Mouse (Mus musculus) CD4-positive, CD25-positive, alpha-beta regulatory T cell, adult 2 months (primary cell): Measurements from ENCODE around the gene Ece1.
"Not testable (repeated sequence)": the region's sequence is repeated elsewhere in the genome, so short reads cannot be mapped to it uniquely, and the experiment has no call there.

Experiments
- DNase-seq: peaks from one replicate; pipeline ENCODE4 v3.0.0-alpha.2; 2012; ENCODE audit warnings: low read depth, low spot score

Ece1 gene

DNA sequence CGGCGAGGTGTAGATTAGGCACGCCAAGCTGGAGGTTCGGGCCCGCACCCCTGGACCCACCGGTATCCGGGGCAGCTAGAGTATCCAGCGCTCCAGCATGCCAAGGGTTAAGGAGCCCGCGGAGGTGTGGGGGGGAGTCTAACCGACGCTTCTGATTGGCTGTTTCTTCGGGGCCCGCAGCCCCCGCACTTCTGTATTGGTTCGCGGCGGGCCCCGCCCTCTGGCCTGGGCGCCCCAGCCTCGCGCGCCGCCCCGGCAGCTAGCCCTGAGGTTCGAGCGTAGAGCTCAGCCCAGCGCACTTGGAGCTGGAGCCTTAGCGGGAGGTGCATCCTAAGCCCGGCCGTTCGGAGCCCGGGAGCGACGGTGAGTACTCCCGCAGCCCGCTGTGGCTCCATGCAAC is at the start of gene Ece1:
Gene Ece1, plus strand, starts transcription at position 219 of the 400 bp plus-strand sequence.
- peak; percentile 93 for DNase-seq

DNA sequence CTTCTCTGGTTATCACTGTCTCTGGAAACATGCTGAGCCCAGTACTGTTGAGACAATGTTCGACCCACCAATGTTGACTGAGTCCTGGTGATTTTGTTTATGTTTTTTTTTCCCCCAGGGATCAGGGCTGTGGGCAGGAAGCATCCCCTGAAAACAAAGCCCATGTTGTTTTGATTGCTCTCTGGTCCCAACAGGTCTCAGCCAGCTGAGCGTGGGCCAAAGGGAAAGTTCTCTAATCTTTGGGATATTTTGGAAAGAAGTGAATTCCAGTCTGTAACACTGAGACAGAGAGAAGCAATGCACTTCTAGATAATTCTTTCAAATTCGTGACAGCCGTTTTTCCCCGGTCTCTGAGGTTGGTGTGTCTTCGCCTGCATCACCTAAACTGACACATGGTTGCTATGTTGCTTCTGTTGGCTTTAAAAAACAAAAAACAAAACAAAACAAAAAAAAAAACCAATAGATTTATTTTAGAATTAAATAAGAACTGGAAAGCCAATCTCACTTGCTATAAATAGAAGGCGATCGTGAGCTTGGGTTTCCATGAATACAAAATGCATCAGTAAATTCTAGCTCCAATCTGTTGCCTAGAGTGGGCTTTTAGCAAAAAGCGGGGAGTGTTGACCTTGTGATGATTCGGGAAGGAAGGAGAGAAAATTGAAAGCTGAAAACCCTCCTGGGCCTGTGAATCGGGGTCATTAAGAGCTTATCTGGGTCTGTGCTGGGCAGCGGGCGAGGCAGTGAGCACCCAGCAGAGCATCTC is 48.9 kb upstream of the Ece1 start:
- DNase-seq: no peak

DNA sequence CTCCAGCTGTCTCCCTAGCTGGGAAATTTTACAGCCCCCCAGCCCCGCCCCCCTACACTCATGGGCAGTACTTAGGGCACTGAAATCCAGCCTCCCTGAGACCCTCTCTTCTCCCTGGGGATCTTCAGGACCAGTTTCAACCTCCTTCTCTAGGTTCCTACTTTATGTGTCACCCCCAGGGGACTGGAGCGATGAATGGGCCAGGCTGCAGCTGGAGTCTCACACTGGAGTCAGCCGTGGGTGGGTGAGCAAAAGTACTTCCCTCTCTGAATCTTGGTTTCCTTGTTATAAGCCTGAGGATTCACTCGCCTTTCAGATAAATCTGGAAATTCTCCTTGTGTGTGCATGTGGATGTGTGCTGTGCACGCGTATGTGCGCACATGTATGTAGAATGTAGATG is 47.9 kb upstream of the Ece1 start:
- no peak for DNase-seq

DNA sequence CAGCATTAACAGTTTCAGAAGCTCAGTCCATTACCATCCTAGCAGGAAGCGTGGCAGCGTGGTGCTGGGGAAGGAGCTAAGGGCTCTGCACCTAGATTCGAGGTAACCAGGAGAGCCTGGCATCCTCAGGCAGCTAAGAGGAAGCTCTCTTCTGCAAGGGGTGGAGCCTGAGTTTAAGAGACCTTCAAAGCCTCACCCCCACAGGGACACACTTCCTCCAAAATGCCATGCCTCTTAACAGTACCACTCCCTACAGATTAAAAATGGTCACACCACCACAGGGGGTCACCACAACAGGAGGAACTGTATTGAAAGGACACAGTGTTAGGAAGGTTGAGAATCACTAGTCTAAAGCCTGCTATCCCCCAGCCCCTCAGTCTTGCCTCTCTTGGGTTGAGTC is 46.6 kb upstream of the Ece1 start:
- DNase-seq: no peak

DNA sequence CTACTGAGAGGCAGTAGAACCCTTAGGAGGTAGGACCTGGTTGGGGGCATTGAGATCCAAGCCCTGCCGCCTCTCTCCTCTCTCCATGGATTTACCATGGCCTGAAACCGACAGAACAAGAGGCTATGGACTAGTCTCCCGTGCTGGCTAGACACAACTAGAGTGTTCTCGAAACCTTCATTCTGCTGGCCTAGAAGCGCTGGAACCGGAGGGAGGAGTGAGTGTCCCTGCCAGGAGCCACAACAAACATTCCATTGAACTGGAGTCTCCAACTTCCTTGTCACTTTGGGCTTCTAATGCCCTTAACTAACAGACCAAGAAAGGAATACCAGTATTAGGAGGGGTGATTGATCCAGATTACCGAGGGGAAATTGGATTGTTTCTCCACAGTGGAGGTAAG is 45.8 kb upstream of the Ece1 start:
- DNase-seq: no peak

DNA sequence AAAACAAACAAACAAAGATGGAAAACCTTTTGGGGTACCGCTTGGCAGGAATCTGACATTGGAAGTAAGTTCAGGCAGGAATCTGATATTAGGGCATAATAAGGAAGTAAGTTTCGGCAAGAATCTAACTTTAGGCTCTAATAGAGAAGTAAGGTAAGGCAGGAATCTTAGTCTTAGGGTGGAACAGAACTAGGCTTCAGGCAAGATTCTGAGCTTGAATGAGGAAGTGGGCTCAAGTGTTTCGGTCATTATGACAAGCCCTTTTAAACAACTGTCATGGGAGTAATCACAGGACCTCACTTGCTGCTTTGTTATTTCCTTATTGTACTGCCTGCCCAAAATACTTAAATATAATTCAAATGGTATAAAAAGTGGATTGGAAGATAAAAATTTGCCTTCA is 43.7 kb upstream of the Ece1 start:
- DNase-seq: no peak

DNA sequence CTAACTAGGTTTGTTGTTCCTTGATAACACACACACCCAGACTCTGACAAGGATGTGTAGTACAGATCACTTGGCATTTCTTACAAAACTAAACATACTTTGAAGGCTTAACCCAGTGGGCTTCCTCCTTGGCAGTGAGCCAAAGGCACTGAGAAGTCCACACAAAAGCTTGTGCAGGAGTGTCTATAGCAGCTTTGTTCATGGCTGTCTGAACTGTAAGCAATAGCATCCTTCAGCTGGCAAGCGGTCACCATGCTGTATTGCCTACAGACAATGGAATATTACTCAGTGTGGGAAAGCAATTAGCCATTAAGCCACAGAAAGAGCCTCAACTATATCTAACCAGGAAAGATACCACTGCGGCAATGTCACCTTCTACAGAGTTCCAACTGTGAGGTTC is 42.5 kb upstream of the Ece1 start:
- DNase-seq: no peak

DNA sequence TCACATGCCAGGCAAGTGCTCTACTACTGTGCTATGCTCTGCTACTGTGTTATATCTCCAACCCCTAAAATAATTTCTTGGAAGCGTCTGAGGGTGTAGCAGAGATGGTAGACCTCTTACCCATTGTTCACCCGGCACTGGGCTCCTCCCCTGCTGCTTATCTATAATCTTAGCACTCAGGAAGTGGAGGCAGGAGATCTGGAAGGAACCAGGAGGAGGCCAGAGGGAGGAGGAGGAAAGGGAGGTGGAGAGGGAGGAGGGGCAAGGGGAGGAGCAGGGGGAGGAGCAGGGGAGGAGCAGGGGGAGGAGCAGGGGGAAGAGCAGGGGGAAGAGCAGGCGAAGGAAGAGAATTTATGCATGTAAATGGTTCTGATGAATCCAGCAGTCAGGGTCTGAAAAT is 41.3 kb upstream of the Ece1 start:
- no peak for DNase-seq

DNA sequence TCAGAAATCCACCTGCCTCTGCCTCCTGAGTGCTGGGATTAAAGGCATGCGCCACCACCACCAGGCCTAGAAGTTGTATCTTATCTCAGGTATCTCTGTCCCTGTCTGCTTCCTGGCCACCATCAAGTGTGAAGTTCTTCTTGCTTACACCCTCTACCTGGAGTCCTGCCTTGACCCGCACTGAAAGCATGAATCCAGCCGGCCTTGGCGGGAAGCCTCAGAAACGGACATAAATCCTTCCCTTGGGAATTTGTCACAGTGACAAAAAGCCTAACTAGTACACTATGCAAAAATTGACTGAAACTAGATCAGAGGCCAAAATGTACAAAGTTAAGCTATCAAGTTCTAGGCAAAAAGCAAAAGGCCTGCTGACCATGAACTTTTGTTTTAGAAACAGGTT is 39.5 kb upstream of the Ece1 start:
- DNase-seq: no peak

DNA sequence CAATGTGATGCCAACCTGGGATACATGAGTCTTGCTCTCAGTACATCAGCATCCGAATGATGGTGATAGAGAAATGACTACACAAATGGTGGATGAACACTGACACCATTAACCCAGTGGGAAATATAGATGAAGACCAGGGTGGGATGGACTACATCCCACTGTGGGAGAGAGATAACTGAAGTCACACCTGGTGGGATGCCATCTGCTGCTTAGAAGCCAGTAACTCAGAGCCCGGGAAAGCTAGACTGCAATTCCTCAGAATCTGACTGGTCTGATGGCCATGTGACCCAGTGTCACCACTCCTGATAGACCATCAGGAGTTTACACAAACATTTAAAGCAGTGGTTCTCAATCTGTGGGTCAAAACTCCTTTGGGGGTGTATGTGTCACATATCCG is 38.5 kb upstream of the Ece1 start:
- no peak for DNase-seq

DNA sequence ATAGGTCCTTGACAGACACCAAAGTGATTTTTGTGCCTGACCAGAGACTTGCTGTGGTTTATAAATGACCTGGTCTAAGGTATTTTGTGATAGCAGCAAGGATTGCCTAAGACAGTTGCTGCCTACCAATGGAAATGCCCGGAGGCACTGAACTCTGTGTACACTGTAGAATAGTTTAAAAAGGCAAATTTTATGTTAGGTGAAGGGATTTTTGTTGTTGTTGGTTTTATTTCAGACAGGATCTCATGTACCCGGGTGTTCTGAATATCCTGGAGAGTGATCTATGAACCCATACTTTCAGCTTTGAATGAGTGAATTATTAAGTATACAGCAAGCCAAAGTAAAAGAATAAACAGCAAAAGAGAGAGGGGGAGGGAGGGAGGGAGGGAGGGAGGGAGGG is 37.2 kb upstream of the Ece1 start:
- no peak for DNase-seq

DNA sequence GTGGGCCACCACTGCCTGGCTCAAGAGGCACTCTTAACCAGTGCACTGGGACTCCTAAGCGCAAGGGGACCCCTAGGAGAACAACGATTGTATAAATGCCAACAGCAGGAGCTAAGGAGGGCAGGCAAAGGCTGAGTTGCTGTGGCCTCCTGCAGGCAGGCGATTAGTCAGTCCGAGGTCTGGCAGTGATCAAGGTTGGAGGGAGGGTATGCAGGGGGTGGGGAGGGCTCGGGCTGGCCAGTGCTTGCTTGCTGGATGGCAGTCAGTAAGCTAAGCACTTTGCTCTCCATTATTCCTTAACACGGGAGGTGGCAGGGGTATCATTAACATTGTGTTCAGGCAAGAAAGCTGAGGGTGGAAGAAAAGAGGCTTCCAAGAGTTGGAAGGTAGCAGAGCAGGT is 31.7 kb upstream of the Ece1 start:
- no peak for DNase-seq

DNA sequence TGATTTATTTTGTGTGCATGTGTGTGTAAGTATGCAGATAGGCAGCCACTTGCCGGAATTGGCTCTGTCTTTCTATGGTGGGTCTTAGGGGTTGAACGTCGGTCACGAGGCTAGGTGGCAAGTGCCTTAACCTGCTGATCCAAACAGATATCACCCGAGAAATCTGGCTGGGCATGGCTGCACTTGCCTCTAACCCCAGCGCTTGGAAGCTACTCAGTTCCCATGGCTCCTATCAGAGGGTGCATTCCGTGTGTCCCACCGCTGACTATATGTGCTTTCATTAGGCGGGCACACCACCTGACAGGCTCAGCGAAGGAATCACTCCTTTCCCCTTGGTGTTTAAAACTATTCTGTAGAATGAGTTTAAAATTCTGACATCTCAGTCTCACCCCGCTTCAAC is 30.4 kb upstream of the Ece1 start:
- DNase-seq: no peak

DNA sequence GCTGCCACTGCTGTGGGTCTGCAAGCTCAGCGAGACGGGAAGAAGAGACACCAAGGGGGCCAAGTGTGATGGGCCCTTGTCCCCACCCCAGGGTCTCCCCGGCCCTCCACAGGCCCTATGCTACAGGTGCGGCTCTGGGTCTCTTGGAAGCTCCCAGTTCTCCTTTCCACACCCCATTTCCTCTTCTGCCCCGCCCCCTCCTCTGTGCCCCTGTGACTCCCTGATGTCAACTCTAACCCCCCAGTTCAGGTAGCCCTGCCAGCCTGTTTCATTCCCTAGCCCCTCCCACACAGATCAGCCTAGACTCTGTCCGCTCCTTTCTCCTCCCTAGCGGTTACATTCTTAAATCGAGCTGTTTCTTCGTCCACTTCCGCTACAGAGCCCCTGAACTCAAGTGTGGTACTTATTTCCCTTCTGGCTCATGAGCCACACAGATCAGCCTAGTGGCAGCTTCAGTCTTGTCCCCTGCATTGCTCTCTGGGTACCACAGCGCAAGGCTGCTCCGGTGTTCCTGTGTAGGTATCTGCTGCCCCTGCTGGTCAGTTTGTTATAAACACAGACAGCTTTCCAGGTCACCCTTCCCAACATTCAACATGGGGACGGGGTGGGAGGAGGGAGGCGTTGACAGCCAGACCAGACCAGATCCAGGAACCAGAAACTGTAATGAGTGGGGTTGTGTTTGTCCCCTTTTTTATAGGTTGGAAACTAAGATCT is 26.3 kb upstream of the Ece1 start:
- peak; percentile 76 for DNase-seq

DNA sequence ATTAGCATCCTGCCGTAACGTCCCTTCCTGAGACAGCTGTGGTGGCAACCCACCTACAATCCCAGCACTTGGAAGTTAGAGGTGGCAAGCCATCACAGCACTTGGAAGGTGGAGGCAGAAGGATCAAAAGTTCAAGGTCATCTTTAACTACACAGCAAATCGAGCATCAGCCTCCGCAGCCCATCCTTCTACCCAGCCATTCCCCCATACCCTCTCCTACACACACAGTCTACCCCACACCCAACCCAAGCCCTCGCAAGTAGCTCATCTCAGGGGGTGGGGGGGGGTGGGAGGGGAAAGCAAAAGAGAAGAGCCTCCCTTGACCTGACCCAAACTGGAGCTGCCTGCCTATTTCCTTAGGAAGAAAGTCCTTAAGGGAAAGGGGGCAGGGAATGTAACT is 25.3 kb upstream of the Ece1 start:
- DNase-seq: no peak

DNA sequence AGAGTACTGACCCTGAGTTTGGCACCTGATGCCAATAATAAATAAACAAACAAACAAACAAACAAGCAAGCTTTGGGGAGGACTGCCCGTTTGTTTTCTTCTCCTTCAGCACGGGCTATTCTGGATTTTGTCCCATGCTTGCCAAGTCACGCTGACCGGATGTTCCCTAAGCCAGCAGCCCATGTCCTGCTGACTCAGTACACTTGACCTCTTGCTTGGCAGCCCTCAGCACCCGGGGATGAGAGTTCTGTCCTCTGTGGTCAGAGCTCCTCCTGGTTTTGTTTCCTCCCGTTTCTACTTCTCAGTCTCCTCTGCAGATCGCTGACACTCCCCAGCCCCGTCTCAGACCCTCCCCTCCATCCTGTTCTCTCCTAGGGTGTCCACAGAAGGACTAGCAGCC is 24.2 kb upstream of the Ece1 start:
- no peak for DNase-seq

DNA sequence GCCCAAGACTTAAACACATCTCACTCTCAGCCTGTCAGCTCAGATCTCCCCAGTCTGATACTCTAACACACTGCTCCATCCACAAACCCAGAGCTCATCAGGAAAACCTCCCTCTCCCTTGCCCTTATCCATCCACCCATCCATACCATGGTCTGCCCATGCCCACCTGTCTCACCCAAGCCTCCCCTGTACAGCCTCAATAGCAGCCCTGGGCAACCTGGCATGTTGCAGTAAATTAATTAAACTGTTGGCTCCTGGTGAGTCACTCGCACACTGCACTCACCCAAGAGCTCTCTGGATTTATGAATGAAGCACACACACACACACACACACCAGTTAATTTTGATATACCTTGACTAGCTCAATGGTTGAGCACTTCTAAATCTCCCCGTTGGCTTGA is 23.2 kb upstream of the Ece1 start:
- no peak for DNase-seq

DNA sequence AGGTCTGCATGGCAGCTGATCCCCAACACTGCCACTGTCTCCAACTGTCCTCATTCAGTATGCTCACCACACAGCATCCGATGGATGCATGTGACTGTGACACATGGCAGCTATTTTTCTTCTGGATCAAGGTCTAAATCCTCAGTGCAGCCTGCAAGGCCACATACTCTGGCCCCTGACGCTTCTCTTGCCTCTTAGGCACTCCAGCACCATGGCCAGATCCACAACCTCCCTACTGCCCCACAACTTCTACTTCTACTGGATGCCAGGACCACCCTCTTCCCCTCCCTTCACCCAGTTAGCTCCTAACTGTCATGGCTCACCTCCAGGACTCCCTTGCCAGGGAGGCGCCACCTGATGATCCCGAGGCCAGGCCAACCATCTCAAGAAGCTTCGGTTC is 22.6 kb upstream of the Ece1 start:
- no peak for DNase-seq

DNA sequence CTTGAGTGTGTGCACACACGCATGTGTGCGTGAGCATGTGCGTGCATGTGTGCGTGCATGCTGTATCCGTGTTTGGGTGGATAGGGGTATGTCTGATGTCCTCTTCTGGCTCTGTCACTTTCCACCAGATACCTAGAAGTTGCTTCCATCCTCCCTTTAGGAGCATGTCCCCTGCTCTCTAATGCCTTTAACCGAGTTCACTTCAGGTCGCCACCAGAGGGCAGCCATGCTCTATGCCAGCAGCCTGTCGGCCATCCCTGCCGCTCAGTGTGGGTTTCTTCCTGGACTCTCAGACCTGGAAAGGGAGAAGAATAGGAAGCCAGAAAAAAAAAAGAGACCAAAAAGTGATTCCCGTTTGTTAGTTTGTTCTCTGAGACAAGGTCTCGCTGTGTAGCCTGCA is 17.4 kb upstream of the Ece1 start:
- peak; percentile 84 for DNase-seq

DNA sequence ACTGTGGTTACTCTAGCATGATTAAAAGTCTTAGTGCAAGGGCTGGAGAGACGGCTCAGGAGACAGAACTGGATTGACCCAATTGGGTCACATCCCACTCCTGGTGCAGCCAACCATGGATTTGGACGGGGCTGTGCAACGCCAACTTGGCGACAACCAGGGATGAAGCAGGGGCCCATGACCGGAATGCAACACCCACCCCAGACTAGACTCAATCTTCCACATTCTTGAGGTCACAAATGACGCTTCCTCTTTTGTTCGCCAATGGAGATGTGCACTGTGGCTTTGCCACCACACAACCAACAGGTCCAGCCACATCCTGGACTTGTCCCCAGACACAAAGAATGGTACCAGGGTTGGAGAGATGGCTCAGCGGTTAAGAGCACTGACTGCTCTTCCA is 14.4 kb upstream of the Ece1 start:
- not testable (repeated sequence) for DNase-seq

DNA sequence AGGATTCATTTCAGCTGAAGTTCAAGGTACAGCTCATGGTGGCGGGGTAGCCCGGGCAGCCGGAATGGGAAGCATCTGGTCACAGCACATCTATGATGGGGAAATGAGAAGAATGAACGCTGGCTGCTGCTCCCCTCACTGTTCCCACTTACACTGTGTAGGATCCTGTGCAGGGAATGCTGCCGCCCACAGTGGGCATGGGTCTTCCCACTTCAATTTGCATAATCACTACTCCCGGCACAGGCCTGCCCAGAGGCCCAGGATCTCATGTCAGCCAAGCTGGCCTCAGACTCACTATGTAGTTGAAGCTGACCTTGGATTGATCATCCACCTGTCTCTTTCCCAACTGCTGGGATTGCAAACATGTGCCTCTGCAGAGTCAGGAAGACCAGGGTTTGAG is 11.9 kb upstream of the Ece1 start:
- no peak for DNase-seq

DNA sequence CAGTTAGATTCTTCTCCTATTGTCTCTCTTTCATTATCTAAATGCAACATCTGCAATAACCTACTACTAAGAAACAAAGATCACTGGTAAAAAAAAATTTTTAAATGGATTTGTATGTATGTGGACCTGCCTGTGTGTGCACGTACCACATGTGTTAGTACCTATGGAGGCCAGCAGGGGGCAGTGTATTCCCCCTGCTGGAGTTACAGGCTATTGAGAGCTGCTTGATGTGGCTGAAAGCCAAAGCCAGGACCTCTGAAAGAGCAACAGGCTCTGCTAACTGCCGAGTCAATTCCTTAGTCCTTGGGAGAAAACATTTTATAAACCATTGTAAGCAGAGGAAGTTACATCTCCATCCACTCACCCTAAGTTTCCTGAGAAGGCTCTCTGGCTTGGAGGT is 10.6 kb upstream of the Ece1 start:
- DNase-seq: peak; percentile 70

DNA sequence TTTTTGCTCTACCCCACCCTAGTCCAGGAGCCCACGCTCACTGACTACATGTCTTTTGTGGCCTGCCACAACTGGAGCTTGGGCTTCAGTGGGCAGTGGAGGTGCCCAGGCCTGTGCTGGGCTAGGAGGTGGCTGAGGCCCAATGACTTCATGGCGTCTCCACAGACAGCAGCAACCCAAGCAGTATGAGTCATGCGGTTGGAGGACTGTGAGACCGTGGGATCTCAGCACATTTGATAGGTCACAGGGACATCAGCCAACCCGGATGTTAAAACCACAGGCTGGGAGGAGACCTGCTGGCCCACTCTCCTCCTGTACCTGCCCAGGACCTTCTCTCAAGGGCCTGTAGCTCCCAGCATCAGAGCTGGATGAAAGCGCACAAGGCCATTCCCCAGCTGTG is 8.2 kb upstream of the Ece1 start:
- DNase-seq: peak; percentile 60
